Mouse (Mus musculus) T-helper 1 cell (primary cell): ENCODE results near the gene Cd274.

Source experiments
- in situ Hi-C: fragments of 300-600 bp; cut with MboI, MseI; formaldehyde crosslinking; loops from one replicate; pipeline ENCODE4 v1.15.1; 2025; ENCODE audit warnings: high pct_unique_total_duplicates

Gene Cd274

DNA sequence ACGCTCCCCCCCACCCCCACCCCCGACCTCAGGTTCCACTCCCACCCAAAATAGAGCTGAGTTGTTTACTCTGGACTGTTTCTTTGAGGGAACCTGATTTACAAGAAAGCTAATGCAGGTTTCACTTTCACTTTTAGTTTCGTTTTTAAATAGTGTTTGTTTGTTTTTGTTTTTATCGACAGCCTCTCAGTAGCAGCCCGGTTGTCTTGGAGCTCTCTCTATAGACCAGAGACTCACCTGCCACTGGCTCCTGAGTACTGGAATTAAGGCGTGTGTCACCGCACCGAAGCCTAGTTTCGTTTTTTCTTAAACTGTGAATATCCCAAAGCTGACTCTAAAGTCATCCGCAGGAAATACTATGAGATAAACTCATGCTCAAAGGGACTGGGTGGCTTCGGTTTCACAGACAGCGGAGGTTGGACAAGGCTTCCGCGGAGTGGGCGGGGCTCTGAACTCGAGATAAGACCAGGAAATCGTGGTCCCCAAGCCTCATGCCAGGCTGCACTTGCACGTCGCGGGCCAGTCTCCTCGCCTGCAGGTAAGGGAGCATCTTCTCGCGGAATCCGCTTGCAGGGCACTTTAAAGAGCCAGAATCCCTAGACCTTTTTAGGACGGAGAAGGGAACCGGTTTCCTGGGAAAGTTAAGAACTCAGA lies at the start of gene Cd274, which contains the start of gene Plgrkt:
Cd274 (plus strand) TSS at position 487 of the 654 bp plus-strand sequence.
Plgrkt (minus strand) TSS at position 422 of the 654 bp plus-strand sequence.
- in situ Hi-C loops: loop anchor here (10.0 kb wide), 1 partner anchor 88 kb away; no protein-coding TSS in a partner anchor

DNA sequence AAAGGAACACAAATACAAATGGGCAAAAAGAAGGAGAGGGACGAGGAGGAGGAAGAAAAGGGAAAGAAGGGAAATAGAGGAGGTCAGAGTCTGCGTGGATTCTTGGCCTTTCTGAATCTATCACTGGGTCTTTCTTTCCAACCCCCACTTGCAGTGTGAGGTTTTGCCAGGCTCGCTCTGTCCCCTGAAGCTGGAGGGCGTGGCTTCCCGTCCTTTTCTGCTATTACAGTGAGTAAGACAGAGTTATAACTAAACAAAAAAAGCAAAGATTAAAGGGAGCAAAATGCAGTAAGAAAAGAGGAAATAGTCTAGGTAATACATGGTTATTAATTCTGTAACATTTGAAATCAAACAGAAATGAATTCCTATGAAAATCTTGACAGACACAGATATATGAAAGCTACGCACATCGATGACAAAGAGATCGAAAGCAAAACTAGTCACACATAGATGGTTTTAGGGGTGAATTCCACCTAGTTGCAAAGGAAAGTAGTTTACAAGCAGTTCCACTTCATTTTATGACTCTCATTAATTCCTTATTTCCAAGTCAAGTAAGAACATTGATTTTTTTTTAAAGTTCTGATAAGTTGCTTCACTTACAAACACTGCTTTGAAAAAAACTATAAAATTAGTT lies 43.7 kb upstream of the Cd274 start:
- in situ Hi-C loops: no loop called here

GRCm38 (mm10) chr19:29325053-29325851 lies 42.0 kb upstream of the Cd274 start, which contains the start of gene Insl6:
TSS of gene Insl6 (minus strand) at chr19:29325356.
- in situ Hi-C loops: no loop called here

GRCm38 (mm10) chr19:29325852-29326180 lies 41.4 kb upstream of the Cd274 start:
- in situ Hi-C loops: no loop called here

DNA sequence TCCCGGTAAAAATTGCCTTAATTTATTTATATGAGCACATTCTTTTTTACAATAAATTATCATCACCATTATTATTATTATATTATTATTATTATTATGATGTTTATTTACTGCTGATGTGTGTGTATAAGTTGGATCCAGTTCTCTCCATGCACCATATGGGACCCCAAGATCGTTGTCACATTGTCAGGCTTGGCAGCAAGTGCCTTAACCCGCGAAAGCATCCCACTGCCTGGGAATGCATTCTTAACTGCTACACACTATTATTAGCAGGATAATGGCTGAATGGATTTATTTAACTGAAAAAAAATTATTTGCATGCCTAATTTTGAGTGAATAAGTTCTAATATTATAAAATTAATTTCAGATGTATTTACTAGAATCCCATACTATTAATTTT lies 40.9 kb upstream of the Cd274 start:
- in situ Hi-C loops: no loop called here

GRCm38 (mm10) chr19:29326822-29327552 lies 40.3 kb upstream of the Cd274 start:
- in situ Hi-C loops: no loop called here

- in situ Hi-C loops: no loop called here
Observed at GRCm38 (mm10) chr19:29334068-29334745, 33.0 kb upstream of the Cd274 start, which contains the start of gene Rln1. TSS of gene Rln1 (minus strand) at chr19:29334670.

DNA sequence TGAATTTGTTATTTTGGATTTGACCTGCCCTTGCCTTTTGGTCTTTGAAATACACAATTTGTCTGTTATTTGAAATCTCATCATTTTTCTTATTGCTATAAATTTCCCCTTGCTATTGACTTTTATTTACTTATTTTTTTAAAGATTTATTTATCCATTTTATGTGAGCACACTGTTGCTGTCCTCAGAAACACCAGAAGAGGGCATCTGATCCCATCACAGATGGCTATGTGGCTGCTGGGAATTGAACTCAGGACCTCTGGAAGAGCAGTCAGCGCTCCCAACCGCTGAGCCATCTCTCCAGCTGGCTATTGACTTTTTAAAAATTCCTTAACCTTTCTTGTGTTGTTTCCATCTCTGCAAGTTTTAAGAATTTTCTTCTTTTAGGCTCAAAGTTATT lies 30.6 kb upstream of the Cd274 start:
- in situ Hi-C loops: no loop called here

GRCm38 (mm10) chr19:29341029-29341428 lies 26.2 kb upstream of the Cd274 start:
- in situ Hi-C loops: no loop called here

DNA sequence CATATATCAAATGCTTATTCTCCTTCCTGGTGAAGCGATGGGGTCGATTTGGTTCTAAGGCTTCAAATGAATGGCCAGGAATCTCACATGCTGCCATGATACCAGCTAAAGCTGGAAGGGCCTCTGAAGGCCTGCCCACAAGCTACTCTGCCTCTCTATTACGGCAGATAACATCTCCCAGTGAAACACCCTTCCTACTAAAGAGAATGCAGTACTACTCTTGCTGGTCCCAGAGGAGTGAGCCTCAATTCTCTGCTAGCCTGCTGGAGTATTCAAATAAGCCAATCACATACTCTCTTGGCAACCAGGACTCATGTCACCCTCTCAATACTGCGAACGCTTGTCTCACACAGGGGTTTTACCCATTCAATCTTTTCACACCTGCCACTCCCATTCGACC lies 25.0 kb upstream of the Cd274 start:
- in situ Hi-C loops: no loop called here

GRCm38 (mm10) chr19:29344868-29345267 lies 22.4 kb upstream of the Cd274 start:
- in situ Hi-C loops: no loop called here

GRCm38 (mm10) chr19:29345636-29346035 lies 21.6 kb upstream of the Cd274 start:
- in situ Hi-C loops: no loop called here

- in situ Hi-C loops: no loop called here
Observed at GRCm38 (mm10) chr19:29350991-29351390, 16.3 kb upstream of the Cd274 start.

DNA sequence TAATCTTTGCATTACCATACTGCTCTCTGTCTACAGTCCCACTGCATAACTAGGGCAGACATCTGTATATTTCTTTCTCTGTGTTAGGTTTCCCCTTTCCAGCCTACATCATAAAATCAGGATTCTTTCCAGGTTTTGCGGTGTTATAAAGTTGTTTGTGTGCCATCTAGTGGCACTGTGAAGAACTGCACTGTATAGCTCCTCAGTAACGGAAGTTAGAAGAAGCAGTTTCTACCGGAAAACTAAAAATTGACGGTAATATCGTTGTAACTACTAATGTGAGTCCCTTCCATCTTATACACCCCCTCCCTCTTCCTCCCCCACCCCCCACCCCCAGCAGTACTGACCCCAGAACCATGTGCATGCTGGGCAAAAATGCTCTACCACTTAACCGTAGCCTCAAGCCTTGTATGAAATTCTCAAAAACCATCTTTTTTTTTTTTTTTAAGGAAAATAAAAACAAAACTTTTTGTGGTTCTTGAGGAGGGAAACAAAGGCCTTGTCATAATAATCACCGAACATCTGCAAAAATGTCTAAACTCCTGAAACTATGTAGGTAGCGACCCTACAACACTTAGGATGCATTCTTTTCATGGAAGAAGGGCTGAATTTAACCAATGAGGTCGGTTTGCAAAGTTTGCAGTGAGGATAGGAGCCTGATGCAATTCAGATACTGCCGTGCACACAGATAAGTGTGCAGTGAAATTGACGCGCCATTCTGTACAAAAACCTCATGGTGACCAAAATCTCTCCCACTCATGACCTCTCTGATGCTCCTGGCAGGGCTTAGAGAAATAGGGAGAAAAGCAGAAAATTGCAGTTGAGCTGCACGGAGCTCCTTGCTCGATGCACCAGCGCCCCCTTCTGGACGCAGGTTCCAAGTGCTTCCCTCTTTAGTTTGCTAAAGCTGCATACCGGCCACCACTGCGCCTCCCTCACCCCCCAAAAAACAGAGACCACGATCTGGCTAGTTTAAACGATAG lies 12.1 kb upstream of the Cd274 start:
- in situ Hi-C loops: loop anchor here (5.0 kb wide), 1 partner anchor 303 kb away; no protein-coding TSS in a partner anchor

DNA sequence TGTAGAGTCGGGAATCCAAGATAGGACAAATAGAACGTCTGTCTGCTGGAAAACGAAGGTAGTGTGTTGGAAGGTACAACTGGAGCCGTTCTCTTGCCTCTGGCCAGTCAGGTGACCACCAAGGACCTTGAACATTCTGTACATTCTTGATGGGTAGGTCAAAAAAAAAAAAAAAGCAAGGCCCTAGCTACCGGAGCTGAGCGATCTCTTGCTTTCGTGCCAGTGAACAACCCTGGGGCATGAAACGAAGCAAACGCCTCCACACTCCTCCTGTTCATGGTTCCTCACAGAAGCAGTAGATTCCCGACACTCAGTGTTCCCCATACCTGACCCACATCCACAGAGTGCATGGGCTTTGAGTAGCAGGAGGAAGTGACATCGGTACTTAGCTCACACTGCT lies 11.0 kb upstream of the Cd274 start:
- in situ Hi-C loops: loop anchor here (5.0 kb wide), 1 partner anchor 304 kb away; no protein-coding TSS in a partner anchor

DNA sequence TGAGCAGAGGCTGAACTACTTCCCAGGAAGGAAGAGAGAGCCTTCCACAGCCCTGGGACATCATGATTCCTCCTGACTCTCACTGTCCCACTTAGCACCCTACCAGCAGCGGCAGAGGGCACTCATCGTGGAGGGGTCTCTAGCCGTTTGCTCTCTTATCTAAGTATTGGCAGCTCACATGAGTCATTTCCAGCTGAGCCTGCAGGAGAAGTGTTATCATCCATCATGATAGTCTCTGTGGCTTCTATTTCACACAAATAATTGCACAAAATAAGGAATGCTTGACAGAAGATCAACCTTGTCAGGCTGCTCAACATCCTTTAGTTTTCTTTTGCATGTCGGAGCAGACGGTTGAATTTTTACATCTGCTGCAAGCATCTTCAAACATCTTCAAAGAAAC lies 7.0 kb upstream of the Cd274 start:
- in situ Hi-C loops: loop anchor here (10.0 kb wide), 1 partner anchor 95 kb away; no protein-coding TSS in a partner anchor

GRCm38 (mm10) chr19:29361468-29362130 lies 5.7 kb upstream of the Cd274 start:
- in situ Hi-C loops: loop anchor here (10.0 kb wide), 1 partner anchor 93 kb away; no protein-coding TSS in a partner anchor

DNA sequence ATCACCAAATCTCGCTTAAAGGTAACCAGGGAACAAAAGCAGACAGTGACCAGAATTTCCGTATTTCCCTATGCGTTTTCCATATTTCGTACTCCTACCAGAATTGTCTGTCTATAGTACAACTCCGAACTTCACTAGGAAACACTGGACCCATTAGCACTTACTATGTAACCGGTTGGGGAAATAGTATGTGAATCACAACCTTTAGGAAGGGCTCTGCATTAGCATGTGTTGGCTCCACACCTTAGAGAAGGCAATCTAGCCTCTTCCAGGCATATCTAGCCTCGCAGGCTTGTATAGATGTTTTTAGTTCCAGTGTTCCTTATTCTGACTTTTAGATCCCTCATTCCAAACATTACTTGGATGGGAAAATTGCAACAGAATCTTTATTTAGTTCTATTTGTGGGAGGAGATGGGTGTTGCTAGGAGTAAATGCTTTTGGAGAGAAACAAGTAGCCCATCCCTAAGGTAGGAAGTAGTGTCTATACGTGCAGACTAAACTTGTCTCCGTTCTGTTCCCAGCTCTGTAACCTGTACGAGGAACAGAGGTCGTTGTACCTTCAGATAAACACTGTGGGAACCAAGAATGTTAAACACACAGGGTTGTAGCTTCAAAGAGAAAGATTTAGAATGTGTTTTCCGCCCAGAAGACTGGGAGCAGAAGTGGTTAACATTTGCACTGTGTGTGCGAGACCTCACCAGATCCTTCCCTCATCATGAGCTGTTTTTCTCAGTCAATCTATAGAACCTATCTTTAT lies 4.9 kb upstream of the Cd274 start:
- in situ Hi-C loops: loop anchor here (10.0 kb wide), 1 partner anchor 92 kb away; no protein-coding TSS in a partner anchor
